Mouse (Mus musculus): ENCODE results near the gene Ppfia1. TPM values are rescaled to one million over a fixed set of nuclear protein-coding genes. Genes with fewer than 3 reads are reported as not detected.

The Ppfia1 gene
- polyA plus RNA-seq, 1 experiment: 36.3 TPM

DNA sequence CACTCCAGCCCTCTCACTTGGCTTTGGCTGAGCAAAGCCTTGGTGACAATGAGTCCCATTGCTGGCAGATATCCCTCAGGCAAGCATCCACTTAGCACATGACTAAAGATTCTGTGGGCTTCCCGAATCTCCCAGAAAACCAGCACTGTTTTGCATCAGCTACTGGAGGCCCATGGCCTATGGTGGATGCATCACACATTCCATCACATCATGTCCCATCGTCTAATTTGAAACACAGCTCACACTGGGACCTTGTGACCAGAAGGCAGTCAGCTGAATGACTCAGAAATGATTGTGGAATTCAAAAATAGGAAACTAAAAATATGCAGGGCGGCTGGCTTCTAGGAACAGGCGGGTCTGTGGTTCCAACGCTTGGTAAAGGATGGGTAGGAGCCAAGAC is 24.3 kb upstream of the Ppfia1 start:
- Histone ChIP-seq H3K27ac (ENCODE audit: insufficient read depth, low read length) (no peak overlapping the region), H3K4me1 (ENCODE audit: control insufficient read depth, insufficient read depth, low read length) (peaks cover 3% of the 10 kb centered on the region; the same call in 1 of the 2 replicates), H3K4me3 (ENCODE audit: insufficient read depth, low read length) (no peak overlapping the region)
- TF ChIP-seq POLR2A (IDR thresholded peaks at IDR 0.05; ENCODE audit: extremely low read depth, insufficient read depth, low read length) (no peak), CTCF (IDR thresholded peaks at IDR 0.05; ENCODE audit: extremely low read depth, insufficient read depth, low read length) (no peak)

DNA sequence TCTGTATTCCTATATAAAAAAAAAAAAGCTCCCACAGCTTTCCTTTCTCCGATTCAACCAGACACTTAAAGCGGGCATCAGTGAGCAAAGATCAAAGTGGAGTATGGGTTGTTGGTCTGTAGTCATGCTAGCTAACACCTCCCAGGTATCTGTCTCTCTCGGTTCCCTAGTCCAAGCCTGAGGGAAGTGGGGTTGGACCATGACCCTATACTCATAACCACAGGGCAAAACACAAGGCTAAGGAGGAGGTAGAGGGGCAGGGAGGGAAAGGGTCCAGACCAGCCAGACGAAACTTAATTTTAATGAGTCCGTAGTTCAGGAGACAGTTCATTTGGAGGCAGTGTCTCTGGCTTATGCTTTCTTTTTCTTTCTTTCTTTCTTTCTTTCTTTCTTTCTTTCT is 18.7 kb upstream of the Ppfia1 start:
- H3K4me3 ChIP-seq (ENCODE audit: insufficient read depth, low read length): no peak overlapping the region
- no peak for TF ChIP-seq CTCF (IDR thresholded peaks at IDR 0.05; ENCODE audit: extremely low read depth, insufficient read depth, low read length)
- TF ChIP-seq POLR2A (IDR thresholded peaks at IDR 0.05; ENCODE audit: extremely low read depth, insufficient read depth, low read length): no peak
- H3K4me1 ChIP-seq (ENCODE audit: control insufficient read depth, insufficient read depth, low read length): no peaks in the 10 kb centered on the region
- no peak overlapping the region for H3K27ac ChIP-seq (ENCODE audit: insufficient read depth, low read length)

DNA sequence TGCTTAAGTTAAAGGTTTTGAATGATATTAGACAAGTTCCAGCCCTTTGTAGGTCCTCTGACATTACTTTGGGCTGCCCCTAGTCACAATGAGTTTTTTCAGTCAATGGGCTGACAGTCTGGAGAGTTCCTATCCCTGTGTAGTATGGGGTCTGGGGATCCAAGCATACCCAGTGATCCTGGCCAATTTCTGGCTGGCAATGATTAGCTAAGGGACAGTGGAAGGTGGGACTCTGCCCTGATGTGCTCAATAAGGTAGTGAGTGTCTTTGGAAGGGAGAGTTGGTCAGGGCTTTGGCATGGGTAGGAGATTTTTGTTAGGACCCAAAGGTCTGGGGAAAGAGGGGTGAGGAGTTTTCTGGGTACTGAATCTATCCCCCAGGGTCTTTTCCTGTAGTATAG is 18.1 kb upstream of the Ppfia1 start:
- H3K27ac ChIP-seq (ENCODE audit: insufficient read depth, low read length): no peak overlapping the region
- no peak overlapping the region for H3K4me3 ChIP-seq (ENCODE audit: insufficient read depth, low read length)
- H3K4me1 ChIP-seq (ENCODE audit: control insufficient read depth, insufficient read depth, low read length): no peaks in the 10 kb centered on the region
- TF ChIP-seq CTCF (IDR thresholded peaks at IDR 0.05; ENCODE audit: extremely low read depth, insufficient read depth, low read length): no peak
- no peak for TF ChIP-seq POLR2A (IDR thresholded peaks at IDR 0.05; ENCODE audit: extremely low read depth, insufficient read depth, low read length)

DNA sequence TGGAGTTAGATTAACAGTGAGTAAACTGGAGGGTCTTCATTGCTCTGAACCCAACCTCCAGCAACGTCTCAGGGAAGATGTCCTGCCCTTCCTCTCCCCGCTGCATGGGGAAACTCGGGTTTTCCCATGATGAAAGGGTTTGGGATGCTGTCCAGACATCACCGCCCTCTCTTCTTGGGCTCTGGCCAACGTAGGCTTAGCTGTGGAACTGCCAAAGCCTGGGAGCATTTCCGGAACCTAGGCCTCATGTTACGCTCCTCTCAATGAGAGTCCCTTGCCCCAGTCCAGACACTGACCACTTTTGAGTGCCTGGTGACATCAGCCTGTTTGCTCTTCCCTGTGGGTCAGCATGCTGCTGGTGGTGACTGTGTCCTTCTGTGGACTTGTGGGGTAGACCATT is 15.9 kb upstream of the Ppfia1 start:
- Histone ChIP-seq H3K4me1 (ENCODE audit: control insufficient read depth, insufficient read depth, low read length) (no peaks in the 10 kb centered on the region), H3K4me3 (ENCODE audit: insufficient read depth, low read length) (no peak overlapping the region), H3K27ac (ENCODE audit: insufficient read depth, low read length) (no peak overlapping the region)
- no peak for TF ChIP-seq POLR2A (IDR thresholded peaks at IDR 0.05; ENCODE audit: extremely low read depth, insufficient read depth, low read length)
- no peak for TF ChIP-seq CTCF (IDR thresholded peaks at IDR 0.05; ENCODE audit: extremely low read depth, insufficient read depth, low read length)

DNA sequence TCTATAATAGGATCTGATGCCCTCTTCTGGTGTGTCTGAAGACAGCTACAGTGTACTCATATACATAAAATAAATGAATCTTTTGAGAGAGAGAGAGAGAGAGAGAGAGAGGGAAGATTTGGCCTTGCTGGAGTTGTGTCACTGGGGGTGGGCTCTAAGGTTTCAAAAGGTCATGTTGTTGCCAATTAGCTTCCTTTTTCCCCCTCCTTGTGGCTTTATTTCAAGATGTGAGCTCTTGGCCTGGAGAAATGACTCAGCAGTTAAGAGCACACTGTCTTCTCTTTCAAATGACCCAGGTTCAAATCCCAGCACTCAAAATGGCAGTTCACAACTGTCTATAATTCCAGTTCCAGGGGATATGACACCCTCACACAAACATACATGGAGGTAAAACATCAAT is 14.6 kb upstream of the Ppfia1 start:
- TF ChIP-seq POLR2A (IDR thresholded peaks at IDR 0.05; ENCODE audit: extremely low read depth, insufficient read depth, low read length): no peak
- TF ChIP-seq CTCF (IDR thresholded peaks at IDR 0.05; ENCODE audit: extremely low read depth, insufficient read depth, low read length): no peak
- H3K4me3 ChIP-seq (ENCODE audit: insufficient read depth, low read length): no peak overlapping the region
- H3K4me1 ChIP-seq (ENCODE audit: control insufficient read depth, insufficient read depth, low read length): no peaks in the 10 kb centered on the region
- H3K27ac ChIP-seq (ENCODE audit: insufficient read depth, low read length): no peak overlapping the region

DNA sequence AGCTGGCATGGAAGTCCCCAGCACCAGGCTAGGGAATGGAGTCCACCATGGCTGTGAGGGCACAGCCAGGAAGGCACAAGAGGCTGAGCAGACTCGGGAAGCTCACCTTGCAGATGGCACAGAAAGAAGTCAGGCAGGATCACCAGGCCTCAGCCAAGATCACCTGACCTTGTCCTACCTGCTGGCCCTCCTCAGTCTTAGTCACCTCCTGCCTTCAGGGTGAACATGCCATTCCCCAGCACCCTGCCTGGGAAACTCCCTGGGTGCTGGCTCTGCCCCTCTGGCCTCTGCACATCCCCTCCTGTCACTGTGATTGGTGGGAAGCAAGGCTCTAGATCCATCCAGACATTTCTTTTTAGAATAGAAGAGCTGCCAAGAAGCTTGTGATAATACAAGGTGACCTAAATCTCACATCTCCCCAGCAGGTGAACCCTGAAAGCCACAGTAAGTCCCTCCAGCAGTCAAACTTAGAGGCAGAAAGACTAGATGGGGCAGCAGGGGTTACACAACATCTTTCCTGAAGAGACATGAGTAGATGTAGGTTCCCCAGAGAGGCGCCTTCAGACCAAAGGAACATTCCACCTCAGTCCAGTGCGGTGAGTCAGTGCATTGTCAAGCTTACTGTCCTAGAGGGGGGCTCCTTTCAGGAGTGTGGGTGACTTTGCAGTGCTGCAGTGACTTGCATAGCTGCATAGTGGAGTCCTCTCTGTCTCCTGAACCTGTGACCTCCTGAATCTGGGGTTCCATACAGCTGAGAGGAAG is 13.6 kb upstream of the Ppfia1 start:
- Histone ChIP-seq H3K4me1 (ENCODE audit: control insufficient read depth, insufficient read depth, low read length) (no peaks in the 10 kb centered on the region), H3K4me3 (ENCODE audit: insufficient read depth, low read length) (no peak overlapping the region), H3K27ac (ENCODE audit: insufficient read depth, low read length) (no peak overlapping the region)
- TF ChIP-seq CTCF (IDR thresholded peaks at IDR 0.05; ENCODE audit: extremely low read depth, insufficient read depth, low read length): no peak
- TF ChIP-seq POLR2A (IDR thresholded peaks at IDR 0.05; ENCODE audit: extremely low read depth, insufficient read depth, low read length): no peak

DNA sequence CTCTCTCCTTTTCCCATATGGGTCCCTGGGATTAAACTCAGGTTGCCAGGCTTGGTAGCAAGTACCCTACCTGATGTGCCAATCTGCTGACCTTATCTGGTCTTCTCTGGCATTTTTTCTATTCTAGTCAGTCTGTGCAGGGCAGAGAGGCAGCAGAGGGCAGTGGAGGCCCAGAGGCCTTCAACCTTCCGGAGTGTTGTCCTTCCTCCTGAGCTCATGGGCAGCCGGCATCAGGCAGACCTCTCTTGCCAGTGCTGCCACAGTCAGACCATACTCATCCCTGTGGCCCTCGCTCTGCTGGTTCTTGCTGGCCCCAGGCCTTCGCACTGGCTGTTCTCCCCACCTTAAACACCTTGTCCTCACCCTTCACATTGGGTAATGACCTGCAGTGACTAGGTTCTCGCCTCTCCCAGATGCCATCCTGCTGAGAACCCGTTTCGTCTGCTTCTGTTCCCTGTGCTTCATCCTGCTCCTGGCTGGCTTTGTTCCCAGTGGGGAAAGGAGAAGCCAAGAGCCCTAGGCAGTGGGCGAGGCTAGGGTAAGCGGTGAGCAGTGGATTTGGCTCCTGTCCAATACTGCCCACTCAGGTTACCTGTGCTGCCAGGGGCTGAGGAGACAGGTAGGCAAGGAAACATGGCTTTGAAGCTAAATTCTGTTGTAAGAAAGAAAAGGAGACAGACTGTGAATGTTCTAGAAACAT is 10.1 kb upstream of the Ppfia1 start:
- H3K4me1 ChIP-seq (ENCODE audit: control insufficient read depth, insufficient read depth, low read length): no peaks in the 10 kb centered on the region
- no peak overlapping the region for H3K27ac ChIP-seq (ENCODE audit: insufficient read depth, low read length)
- no peak overlapping the region for H3K4me3 ChIP-seq (ENCODE audit: insufficient read depth, low read length)
- TF ChIP-seq CTCF (IDR thresholded peaks at IDR 0.05; ENCODE audit: extremely low read depth, insufficient read depth, low read length): no peak
- no peak for TF ChIP-seq POLR2A (IDR thresholded peaks at IDR 0.05; ENCODE audit: extremely low read depth, insufficient read depth, low read length)

DNA sequence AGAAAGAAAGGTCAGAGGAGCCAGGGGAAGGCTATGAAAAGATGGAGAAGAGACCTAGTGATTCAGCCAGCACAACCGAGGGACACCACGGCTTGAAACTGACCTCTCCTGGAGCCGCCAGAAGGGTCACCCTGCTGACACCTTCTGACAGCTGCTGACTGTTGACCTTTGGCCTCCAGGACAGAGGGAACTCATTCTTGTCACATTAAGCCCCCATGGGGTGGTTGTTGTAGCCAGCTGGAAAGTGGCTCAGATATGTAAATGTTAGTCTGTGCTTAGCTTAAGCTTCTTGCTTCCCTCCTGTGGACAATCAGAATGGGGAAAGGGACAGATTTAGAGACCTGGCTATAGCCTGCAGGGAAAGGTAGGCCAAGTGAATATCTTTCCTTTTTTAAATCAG is 8.5 kb upstream of the Ppfia1 start:
- H3K27ac ChIP-seq (ENCODE audit: insufficient read depth, low read length): no peak overlapping the region
- no peak overlapping the region for H3K4me3 ChIP-seq (ENCODE audit: insufficient read depth, low read length)
- no peak for TF ChIP-seq CTCF (IDR thresholded peaks at IDR 0.05; ENCODE audit: extremely low read depth, insufficient read depth, low read length)
- TF ChIP-seq POLR2A (IDR thresholded peaks at IDR 0.05; ENCODE audit: extremely low read depth, insufficient read depth, low read length): no peak
- no peaks in the 10 kb centered on the region for H3K4me1 ChIP-seq (ENCODE audit: control insufficient read depth, insufficient read depth, low read length)

DNA sequence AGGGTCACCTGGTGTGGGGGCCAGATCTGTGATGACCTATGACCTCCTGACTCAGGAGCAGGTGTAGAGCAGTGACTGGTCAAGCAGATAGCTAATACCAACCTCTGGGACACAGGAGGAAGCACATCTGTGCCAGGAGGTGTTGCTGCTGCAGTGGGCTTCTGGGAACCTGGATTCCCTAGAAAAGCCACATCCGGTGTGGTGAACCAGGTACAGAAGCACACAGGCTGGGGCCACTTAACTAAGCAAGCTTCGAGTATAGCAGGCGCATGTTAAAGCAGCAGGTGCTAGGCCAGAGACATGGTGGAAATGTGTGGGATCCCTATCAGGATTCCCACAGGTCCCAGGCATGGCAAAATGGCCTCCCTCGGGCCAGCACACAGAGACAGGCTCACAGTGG is 7.1 kb upstream of the Ppfia1 start:
- Histone ChIP-seq H3K27ac (ENCODE audit: insufficient read depth, low read length) (no peak overlapping the region), H3K4me3 (ENCODE audit: insufficient read depth, low read length) (no peak overlapping the region), H3K4me1 (ENCODE audit: control insufficient read depth, insufficient read depth, low read length) (no peaks in the 10 kb centered on the region)
- no peak for TF ChIP-seq POLR2A (IDR thresholded peaks at IDR 0.05; ENCODE audit: extremely low read depth, insufficient read depth, low read length)
- TF ChIP-seq CTCF (IDR thresholded peaks at IDR 0.05; ENCODE audit: extremely low read depth, insufficient read depth, low read length): no peak

DNA sequence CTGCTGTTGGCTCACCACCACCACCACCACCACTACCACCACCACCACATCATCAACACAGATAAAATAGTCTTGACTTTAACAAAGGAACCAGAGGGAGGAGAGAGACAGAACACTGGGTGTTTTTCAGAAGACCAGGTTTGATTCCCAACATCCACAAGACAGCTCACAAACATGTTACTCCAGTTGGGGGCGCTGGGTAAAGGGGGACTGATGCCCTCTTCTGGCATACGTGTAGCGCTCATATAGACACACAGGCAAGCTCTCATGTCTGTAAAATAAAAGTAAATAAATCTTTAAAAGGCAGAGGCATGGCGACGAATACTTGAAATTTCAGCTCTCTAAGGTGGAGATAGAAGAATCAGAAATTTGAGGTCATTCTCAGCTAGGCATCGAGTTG is 5.0 kb upstream of the Ppfia1 start:
- H3K4me1 ChIP-seq (ENCODE audit: control insufficient read depth, insufficient read depth, low read length): peaks cover 2% of the 10 kb centered on the region; the same call in 1 of the 2 replicates
- no peak overlapping the region for H3K27ac ChIP-seq (ENCODE audit: insufficient read depth, low read length)
- 0 out of 2 replicates have a peak, but pooled peaks have one; percentile 8 for TF ChIP-seq CTCF (IDR thresholded peaks at IDR 0.05; ENCODE audit: extremely low read depth, insufficient read depth, low read length)
- no peak for TF ChIP-seq POLR2A (IDR thresholded peaks at IDR 0.05; ENCODE audit: extremely low read depth, insufficient read depth, low read length)
- no peak overlapping the region for H3K4me3 ChIP-seq (ENCODE audit: insufficient read depth, low read length)

Measured in cortical plate, adult 2 months (tissue).